Mouse (Mus musculus): ENCODE data around the gene D630039A03Rik. TPM values are rescaled to one million over a fixed set of nuclear protein-coding genes. Genes with fewer than 3 reads are reported as not detected.

The D630039A03Rik gene
- polyA plus RNA-seq (2015; fragmentation: Nextera tagmentation; extraction: Ambion mirVana): 0.23 and 0.35 TPM in 2 replicates

GRCm38 (mm10) chr4:57916201-57916661 is at the start of gene D630039A03Rik:
D630039A03Rik (minus strand) TSS chr4:57916297.
- no peak for ATAC-seq (ENCODE audit: low read depth)
- Histone ChIP-seq H3K27ac (replicated peaks) (no peak within 1 kb of the TSS), H3K36me3 (no peaks in the 10 kb centered on the region), H3K9me3 (no peaks in the 10 kb centered on the region), H3K4me2 (peak within 1 kb of the TSS; percentile 24), H3K4me1 (replicated peaks) (peaks cover 26% of the 10 kb centered on the region), H3K27me3 (peaks cover 10% of the 10 kb centered on the region), H3K4me3 (no peak within 1 kb of the TSS), H3K9ac (no peak within 1 kb of the TSS)
- 34% methylated on average over 9 of the region's 9 CpGs for WGBS

GRCm38 (mm10) chr4:57965516-57965915 is 49.4 kb upstream of the D630039A03Rik start:
- WGBS: 93% methylated on average over 4 of the region's 4 CpGs
- Histone ChIP-seq H3K4me3 (no peak overlapping the region), H3K4me1 (replicated peaks) (no peaks in the 10 kb centered on the region), H3K9me3 (no peaks in the 10 kb centered on the region), H3K4me2 (no peak overlapping the region), H3K27me3 (no peaks in the 10 kb centered on the region), H3K27ac (replicated peaks) (no peak overlapping the region), H3K36me3 (no peaks in the 10 kb centered on the region), H3K9ac (no peak overlapping the region)
- no peak for ATAC-seq (ENCODE audit: low read depth)

- no peak for ATAC-seq (ENCODE audit: low read depth)
- H3K4me3 ChIP-seq: no peak overlapping the region
- no peaks in the 10 kb centered on the region for H3K9me3 ChIP-seq
- no peak overlapping the region for H3K9ac ChIP-seq
- no peaks in the 10 kb centered on the region for H3K4me1 ChIP-seq (replicated peaks)
- H3K4me2 ChIP-seq: no peak overlapping the region
- H3K36me3 ChIP-seq: no peaks in the 10 kb centered on the region
- H3K27me3 ChIP-seq: no peaks in the 10 kb centered on the region
- 31% methylated on average over 1 of the region's 1 CpGs for WGBS
- H3K27ac ChIP-seq (replicated peaks): no peak overlapping the region
Observed at GRCm38 (mm10) chr4:57964143-57964542, 48.0 kb upstream of the D630039A03Rik start.

GRCm38 (mm10) chr4:57959056-57959455 is 43.0 kb upstream of the D630039A03Rik start:
- no peak overlapping the region for H3K4me2 ChIP-seq
- H3K9me3 ChIP-seq: no peaks in the 10 kb centered on the region
- no peaks in the 10 kb centered on the region for H3K27me3 ChIP-seq
- H3K36me3 ChIP-seq: no peaks in the 10 kb centered on the region
- no peak for ATAC-seq (ENCODE audit: low read depth)
- H3K4me3 ChIP-seq: no peak overlapping the region
- no peak overlapping the region for H3K9ac ChIP-seq
- 77% methylated on average over 8 of the region's 8 CpGs for WGBS
- peaks cover 26% of the 10 kb centered on the region for H3K4me1 ChIP-seq (replicated peaks)
- H3K27ac ChIP-seq (replicated peaks): no peak overlapping the region

GRCm38 (mm10) chr4:57958098-57958497 is 42.0 kb upstream of the D630039A03Rik start:
- H3K4me2 ChIP-seq: no peak overlapping the region
- H3K4me1 ChIP-seq (replicated peaks): peaks cover 34% of the 10 kb centered on the region
- no peak overlapping the region for H3K9ac ChIP-seq
- H3K27me3 ChIP-seq: no peaks in the 10 kb centered on the region
- H3K27ac ChIP-seq (replicated peaks): no peak overlapping the region
- H3K36me3 ChIP-seq: no peaks in the 10 kb centered on the region
- no peak for ATAC-seq (ENCODE audit: low read depth)
- H3K9me3 ChIP-seq: no peaks in the 10 kb centered on the region
- no peak overlapping the region for H3K4me3 ChIP-seq
- WGBS: 74% methylated on average over 9 of the region's 9 CpGs

- Histone ChIP-seq H3K27ac (replicated peaks) (peak overlapping the region; percentile 63), H3K9me3 (no peaks in the 10 kb centered on the region), H3K36me3 (no peaks in the 10 kb centered on the region), H3K9ac (peak overlapping the region; percentile 62; the same call in 1 of the 2 replicates), H3K4me1 (replicated peaks) (peaks cover 34% of the 10 kb centered on the region), H3K4me2 (peak overlapping the region; percentile 76), H3K4me3 (peak overlapping the region; percentile 91), H3K27me3 (no peaks in the 10 kb centered on the region)
- ATAC-seq (ENCODE audit: low read depth): no peak
- WGBS: 51% methylated on average over 11 of the region's 11 CpGs
Observed at GRCm38 (mm10) chr4:57957200-57958085, 41.3 kb upstream of the D630039A03Rik start.

DNA sequence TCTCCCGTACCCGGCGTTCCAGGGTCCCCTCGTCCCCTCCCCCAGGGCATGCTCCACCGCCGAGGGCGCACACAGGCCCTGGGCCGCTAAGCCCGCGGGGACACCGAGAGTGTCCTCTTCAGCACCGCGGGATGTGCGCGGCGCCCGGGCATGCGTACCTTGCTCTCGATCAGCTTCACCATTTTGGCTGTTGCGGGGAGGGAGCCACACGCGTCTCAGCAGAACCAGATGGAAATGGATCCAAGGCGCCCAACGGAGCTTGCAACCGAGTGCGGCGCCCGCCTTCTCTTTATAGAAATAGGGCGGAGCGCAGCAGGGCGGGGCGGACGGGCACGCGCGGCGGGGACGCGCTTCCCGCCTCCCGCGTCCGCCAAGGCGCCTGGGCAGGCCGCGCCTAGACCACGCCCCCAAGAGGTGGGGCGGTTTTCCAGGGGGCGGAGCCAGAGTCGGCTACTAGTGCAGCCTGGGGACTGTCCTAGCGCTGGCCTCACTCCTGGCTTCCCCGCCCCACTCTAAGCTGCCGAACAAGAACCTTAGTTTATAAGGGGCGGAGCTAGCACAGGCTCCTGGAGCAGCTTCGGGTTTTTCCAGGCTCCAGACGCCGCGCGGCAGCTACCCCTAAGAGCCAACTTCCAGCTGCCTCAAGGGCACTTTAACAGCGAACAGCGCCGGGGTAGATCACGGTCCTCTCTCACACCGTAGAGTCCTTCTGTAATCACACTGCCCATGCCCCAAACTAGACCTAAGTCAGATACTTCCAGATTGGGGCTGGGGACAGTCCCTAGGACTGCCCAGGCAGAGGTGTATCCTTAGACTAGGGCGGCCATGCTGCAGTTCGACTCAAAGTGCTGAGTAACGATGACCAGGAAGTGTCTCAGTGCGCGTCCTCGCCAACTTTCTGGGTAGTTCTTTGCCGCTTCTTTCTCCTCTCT is 40.2 kb upstream of the D630039A03Rik start, which contains the start of gene Txn1:
Gene Txn1 (minus strand): TSS at position 383 of the 932 bp plus-strand sequence.
- ATAC-seq (ENCODE audit: low read depth): peak; percentile 98
- H3K27me3 ChIP-seq: no peaks in the 10 kb centered on the region
- peaks cover 34% of the 10 kb centered on the region for H3K4me1 ChIP-seq (replicated peaks)
- peak within 1 kb of the TSS; percentile 89 for H3K9ac ChIP-seq
- peaks cover 9% of the 10 kb centered on the region for H3K36me3 ChIP-seq
- peak within 1 kb of the TSS; percentile 90 for H3K27ac ChIP-seq (replicated peaks)
- H3K4me3 ChIP-seq: peak within 1 kb of the TSS; percentile 91
- H3K9me3 ChIP-seq: no peaks in the 10 kb centered on the region
- H3K4me2 ChIP-seq: peak within 1 kb of the TSS; percentile 76
- under 1% methylated on average over 71 of the region's 71 CpGs for WGBS

- Histone ChIP-seq H3K27ac (replicated peaks) (peak overlapping the region; percentile 90), H3K4me1 (replicated peaks) (peaks cover 34% of the 10 kb centered on the region), H3K9ac (peak overlapping the region; percentile 89), H3K36me3 (peaks cover 16% of the 10 kb centered on the region), H3K4me3 (peak overlapping the region; percentile 91), H3K4me2 (peak overlapping the region; percentile 76), H3K9me3 (no peaks in the 10 kb centered on the region), H3K27me3 (no peaks in the 10 kb centered on the region)
- ATAC-seq (ENCODE audit: low read depth): peak; percentile 40
- under 1% methylated on average over 25 of the region's 25 CpGs for WGBS
Observed at GRCm38 (mm10) chr4:57955544-57955958, 39.5 kb upstream of the D630039A03Rik start.

- peak overlapping the region; percentile 76 for H3K4me2 ChIP-seq
Observed at GRCm38 (mm10) chr4:57954991-57955390, 38.9 kb upstream of the D630039A03Rik start.

GRCm38 (mm10) chr4:57954580-57954979 is 38.5 kb upstream of the D630039A03Rik start:
- H3K9me3 ChIP-seq: no peaks in the 10 kb centered on the region
- 79% methylated on average over 6 of the region's 6 CpGs for WGBS
- H3K4me1 ChIP-seq (replicated peaks): peaks cover 34% of the 10 kb centered on the region
- H3K27ac ChIP-seq (replicated peaks): no peak overlapping the region
- H3K4me2 ChIP-seq: peak overlapping the region; percentile 76
- H3K4me3 ChIP-seq: peak overlapping the region; percentile 91
- H3K9ac ChIP-seq: no peak overlapping the region
- no peak for ATAC-seq (ENCODE audit: low read depth)
- peaks cover 26% of the 10 kb centered on the region for H3K36me3 ChIP-seq
- no peaks in the 10 kb centered on the region for H3K27me3 ChIP-seq

More at GRCm38 (mm10) chr4:57954991-57955390, 38.9 kb upstream of the D630039A03Rik start:
- Histone ChIP-seq H3K4me1 (replicated peaks) (peaks cover 34% of the 10 kb centered on the region), H3K36me3 (peaks cover 22% of the 10 kb centered on the region), H3K9ac (peak overlapping the region; percentile 89), H3K27me3 (no peaks in the 10 kb centered on the region), H3K4me3 (peak overlapping the region; percentile 91), H3K27ac (replicated peaks) (no peak overlapping the region), H3K9me3 (no peaks in the 10 kb centered on the region)
- no peak for ATAC-seq (ENCODE audit: low read depth)
- WGBS: 79% methylated on average over 8 of the region's 8 CpGs

- H3K27ac ChIP-seq (replicated peaks): no peak overlapping the region
- no peaks in the 10 kb centered on the region for H3K27me3 ChIP-seq
- H3K4me3 ChIP-seq: no peak overlapping the region
- H3K4me2 ChIP-seq: 0 out of 2 replicates have a peak overlapping the region, but pooled peaks have one; percentile 4
- 93% methylated on average over 7 of the region's 7 CpGs for WGBS
- no peak for ATAC-seq (ENCODE audit: low read depth)
- H3K4me1 ChIP-seq (replicated peaks): peaks cover 34% of the 10 kb centered on the region
- H3K36me3 ChIP-seq: peaks cover 33% of the 10 kb centered on the region
- H3K9ac ChIP-seq: no peak overlapping the region
- no peaks in the 10 kb centered on the region for H3K9me3 ChIP-seq
Observed at GRCm38 (mm10) chr4:57953796-57954195, 37.7 kb upstream of the D630039A03Rik start.
